Mouse (Mus musculus) spleen, adult 2 months (tissue): Measurements from ENCODE around the gene Myl12a. TPM values are rescaled to one million over a fixed set of nuclear protein-coding genes. Genes with fewer than 3 reads are reported as not detected.
"Not testable (repeated sequence)": the region's sequence is repeated elsewhere in the genome, so short reads cannot be mapped to it uniquely, and the experiment has no call there.

ENCODE experiments used
- DNase-seq, 2 experiments: peaks; one replicate each; pipeline versions ENCODE4 v3.0.0 to v3.0.0-alpha.2; 2012 to 2021; ENCODE audit warnings: low spot score in 2 of 2, low read depth in 1 of 2
- H3K27ac ChIP-seq: fragments of 200-500 bp; 2 replicates; pipeline ENCODE4 v1.5.1; 2012; ENCODE audit warnings: low read length, inconsistent platforms; ENCODE audit not compliant: insufficient read depth
- H3K27me3 ChIP-seq: fragments of 200-500 bp; 2 replicates; pipeline ENCODE4 v1.6.1; 2012; ENCODE audit warnings: mild to moderate bottlenecking, moderate library complexity, low read length, inconsistent platforms; ENCODE audit not compliant: control insufficient read depth, insufficient read depth
- H3K36me3 ChIP-seq: fragments of 200-500 bp; 2 replicates; pipeline ENCODE4 v1.6.1; 2012; ENCODE audit warnings: mild to moderate bottlenecking, low read length, inconsistent platforms; ENCODE audit not compliant: control insufficient read depth, insufficient read depth
- H3K4me1 ChIP-seq: fragments of 200-500 bp; 2 replicates; pipeline ENCODE4 v1.6.1; 2011; ENCODE audit warnings: inconsistent platforms; ENCODE audit not compliant: control insufficient read depth, insufficient read depth, insufficient read length
- H3K4me3 ChIP-seq: fragments of 200-500 bp; 2 replicates; pipeline ENCODE4 v1.5.1; 2011; ENCODE audit warnings: mild to moderate bottlenecking, inconsistent platforms; ENCODE audit not compliant: insufficient read depth, insufficient read length; ENCODE audit errors: extremely low read depth
- CTCF ChIP-seq: fragments of 200-500 bp; IDR thresholded peaks from 2 replicates; pipeline ENCODE4 v1.5.1; 2011; ENCODE audit warnings: mild to moderate bottlenecking, inconsistent platforms; ENCODE audit not compliant: insufficient read depth, insufficient read length, insufficient replicate concordance; ENCODE audit errors: extremely low read depth
- POLR2A ChIP-seq: fragments of 200-500 bp; IDR thresholded peaks from 2 replicates; pipeline ENCODE4 v1.6.1; 2011; ENCODE audit warnings: low read depth, low read length, inconsistent platforms
- whole genome bisulfite sequencing: fragments of 180-500 bp; shearing (Covaris S2); methylation state at CpG from one replicate; pipeline ENCODE4 v1.1.7; 2018; 5-methylcytosine and 5-hydroxymethylcytosine counted together
- polyA plus RNA-seq: library from polyadenylated mRNA; depleted of rRNA; stranded (reverse); fragments of >200 nt; gene quantifications from 2 replicates; pipeline ENCODE4 v1.2.3, GENCODE M21; 2012

Gene Myl12a
- polyA plus RNA-seq, 1 experiment = 53.0 TPM

GRCm38 (mm10) chr17:70985501-70986354 is 16.9 kb downstream of the Myl12a start:
- no peak for DNase-seq
- Histone ChIP-seq H3K27me3 (no peaks in the 10 kb centered on the region), H3K4me1 (peaks cover 24% of the 10 kb centered on the region), H3K4me3 (no peak overlapping the region), H3K36me3 (peaks cover 13% of the 10 kb centered on the region), H3K27ac (peak overlapping the region; percentile 27)
- 58% methylated on average over 15 of the region's 15 CpGs for WGBS
- TF ChIP-seq CTCF (no peak), POLR2A (no peak)

GRCm38 (mm10) chr17:70979345-70980223 is 23.1 kb downstream of the Myl12a start:
- peaks cover 3% of the 10 kb centered on the region; the same call in 1 of the 2 replicates for H3K4me1 ChIP-seq
- H3K36me3 ChIP-seq = peaks cover 23% of the 10 kb centered on the region
- 74% methylated on average over 20 of the region's 20 CpGs for WGBS
- no peak overlapping the region for H3K4me3 ChIP-seq
- no peak overlapping the region for H3K27ac ChIP-seq
- DNase-seq = no peak
- H3K27me3 ChIP-seq = no peaks in the 10 kb centered on the region
- no peak for TF ChIP-seq CTCF
- TF ChIP-seq POLR2A = no peak

- TF ChIP-seq CTCF (peak; percentile 25; the same call in 1 of the 2 replicates), POLR2A (no peak)
- 92% methylated on average over 6 of the region's 6 CpGs for WGBS
- Histone ChIP-seq H3K36me3 (peaks cover 21% of the 10 kb centered on the region), H3K4me3 (no peak overlapping the region), H3K4me1 (peaks cover 3% of the 10 kb centered on the region; the same call in 1 of the 2 replicates), H3K27me3 (no peaks in the 10 kb centered on the region), H3K27ac (no peak overlapping the region)
- DNase-seq = no peak
Measured at GRCm38 (mm10) chr17:70977799-70978198, 24.9 kb downstream of the Myl12a start.

GRCm38 (mm10) chr17:70974065-70974464 is 28.6 kb downstream of the Myl12a start:
- 15% methylated on average over 14 of the region's 14 CpGs for WGBS
- not testable (repeated sequence) for H3K27me3 ChIP-seq, H3K4me1 ChIP-seq, H3K27ac ChIP-seq, H3K4me3 ChIP-seq
- peak in 1 of 2 experiments; percentile 41 for DNase-seq
- peaks cover 12% of the 10 kb centered on the region for H3K36me3 ChIP-seq

DNA sequence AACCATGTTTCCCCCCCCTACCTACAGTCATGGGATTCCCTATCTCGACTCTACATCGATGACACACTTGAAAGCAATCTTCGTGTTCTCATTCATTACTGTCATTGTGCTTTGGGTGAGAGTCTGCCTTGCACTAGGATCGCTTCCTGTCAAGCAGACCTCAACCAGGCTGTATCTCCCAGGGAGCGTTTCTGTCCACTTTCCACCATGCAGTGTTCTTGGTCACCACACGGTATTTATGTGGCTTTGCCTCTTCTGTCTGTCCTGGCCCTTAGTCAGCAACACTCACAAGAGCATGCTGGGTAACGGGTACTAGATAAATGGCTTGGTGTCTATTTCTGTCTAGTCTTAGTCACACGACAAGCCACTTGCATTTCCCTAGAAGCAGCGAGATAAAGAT is 29.3 kb downstream of the Myl12a start:
- no peak for TF ChIP-seq POLR2A
- no peak for TF ChIP-seq CTCF
- Histone ChIP-seq H3K36me3 (peaks cover 12% of the 10 kb centered on the region), H3K27ac (no peak overlapping the region), H3K4me1 (no peaks in the 10 kb centered on the region; the same call in 1 of the 2 replicates), H3K4me3 (no peak overlapping the region), H3K27me3 (no peaks in the 10 kb centered on the region)
- DNase-seq = no peak
- WGBS = 67% methylated on average over 9 of the region's 9 CpGs

DNA sequence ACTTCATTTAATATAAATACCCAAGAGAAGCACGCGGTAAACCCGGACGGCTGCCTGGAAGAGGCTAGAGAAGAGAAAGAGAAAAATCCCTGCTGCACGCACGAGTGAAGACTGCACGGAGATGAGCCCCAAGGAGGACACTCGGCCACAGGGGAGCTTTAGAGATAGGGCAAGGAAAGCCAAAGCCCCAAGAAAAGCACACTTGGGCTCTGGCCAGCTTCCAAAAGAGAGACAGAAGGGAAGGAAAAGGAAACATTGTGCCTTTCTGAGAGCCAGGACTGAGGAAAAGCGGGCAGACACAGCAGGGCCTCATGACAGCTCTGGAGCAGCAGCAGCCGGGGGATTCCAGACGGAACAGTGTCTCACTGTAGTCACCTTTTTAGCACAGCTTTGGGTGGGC is 31.5 kb downstream of the Myl12a start:
- Histone ChIP-seq H3K27me3 (no peaks in the 10 kb centered on the region), H3K4me3 (no peak overlapping the region), H3K36me3 (peaks cover 10% of the 10 kb centered on the region), H3K27ac (no peak overlapping the region), H3K4me1 (peaks cover 2% of the 10 kb centered on the region; the same call in 1 of the 2 replicates)
- TF ChIP-seq CTCF = no peak
- TF ChIP-seq POLR2A = no peak
- no peak for DNase-seq
- WGBS = 85% methylated on average over 11 of the region's 11 CpGs
